ENCODE assay signal across 32 mouse cellular contexts in genomic region chr17:63946772-63947171, GRCm38 (mm10).
"Had no signal": no experiment of that assay in that cellular context is flagged by ENCODE, and none has a peak within 500 bp of the region (broad histone marks: within the 10 kb centered on the region; RNA-seq: fewer than 3 reads in every experiment).

No protein-coding gene starts in this region.

- H3K4me1 ChIP-seq: limb, embryonic 10.5 days; limb, embryonic 12.5 days; limb, embryonic 13.5 days; limb, embryonic 15.5 days; liver, embryonic 12.5 days; liver, embryonic 13.5 days; liver, embryonic 15.5 days; lung, embryonic 15.5 days; midbrain, embryonic 10.5 days; midbrain, embryonic 12.5 days; midbrain, embryonic 13.5 days; midbrain, embryonic 15.5 days; neural tube, embryonic 12.5 days had no signal

- H3K4me3 ChIP-seq: limb, embryonic 10.5 days; limb, embryonic 12.5 days; limb, embryonic 13.5 days; limb, embryonic 15.5 days; liver, embryonic 12.5 days; liver, embryonic 13.5 days; liver, embryonic 15.5 days; lung, embryonic 15.5 days; megakaryocyte, embryonic 14.5 days; midbrain, embryonic 10.5 days; midbrain, embryonic 12.5 days; midbrain, embryonic 13.5 days; midbrain, embryonic 15.5 days; myocyte; neural tube, embryonic 12.5 days had no signal

- H3K4me2 ChIP-seq: limb, embryonic 12.5 days; limb, embryonic 13.5 days; limb, embryonic 15.5 days; liver, embryonic 11.5 days; liver, embryonic 12.5 days; liver, embryonic 13.5 days; liver, embryonic 15.5 days; lung, embryonic 14.5 days; lung, embryonic 15.5 days; midbrain, embryonic 11.5 days; midbrain, embryonic 12.5 days; midbrain, embryonic 13.5 days; midbrain, embryonic 15.5 days; neural tube, embryonic 12.5 days had no signal

- H3K9me3 ChIP-seq: limb, embryonic 10.5 days; limb, embryonic 12.5 days; limb, embryonic 13.5 days; limb, embryonic 15.5 days; liver, embryonic 12.5 days; liver, embryonic 13.5 days; liver, embryonic 15.5 days; lung, embryonic 15.5 days; megakaryocyte, embryonic 14.5 days; midbrain, embryonic 10.5 days; midbrain, embryonic 12.5 days; midbrain, embryonic 13.5 days; midbrain, embryonic 15.5 days; neural tube, embryonic 12.5 days had no signal

- H3K36me3 ChIP-seq: limb, embryonic 10.5 days; limb, embryonic 12.5 days; limb, embryonic 13.5 days; liver, embryonic 13.5 days; liver, embryonic 15.5 days; lung, embryonic 15.5 days; midbrain, embryonic 12.5 days; midbrain, embryonic 13.5 days; midbrain, embryonic 15.5 days; neural tube, embryonic 12.5 days had no signal

- H3K9ac ChIP-seq: limb, embryonic 12.5 days; limb, embryonic 13.5 days; limb, embryonic 15.5 days; liver, embryonic 12.5 days; liver, embryonic 13.5 days; liver, embryonic 14.5 days; liver, embryonic 15.5 days; liver, postnatal 0 days; lung, embryonic 14.5 days; lung, embryonic 15.5 days; midbrain, embryonic 12.5 days; midbrain, embryonic 13.5 days; midbrain, embryonic 15.5 days; neural tube, embryonic 12.5 days had no signal

- ATAC-seq: liver, embryonic 12.5 days; liver, postnatal 0 days; lung, postnatal 0 days; midbrain, embryonic 13.5 days; midbrain, embryonic 15.5 days; midbrain, embryonic 16.5 days had no signal

- H3K27ac ChIP-seq: limb, embryonic 10.5 days; limb, embryonic 12.5 days; limb, embryonic 13.5 days; limb, embryonic 15.5 days; liver, embryonic 12.5 days; liver, embryonic 13.5 days; liver, embryonic 14.5 days; liver, embryonic 15.5 days; lung, embryonic 15.5 days; macrophage; midbrain, embryonic 10.5 days; midbrain, embryonic 12.5 days; midbrain, embryonic 13.5 days; midbrain, embryonic 15.5 days; neural tube, embryonic 12.5 days had no signal

- H3K27me3 ChIP-seq: limb, embryonic 12.5 days; limb, embryonic 13.5 days; limb, embryonic 15.5 days; liver, embryonic 12.5 days; liver, embryonic 13.5 days; liver, embryonic 15.5 days; lung, embryonic 15.5 days; megakaryocyte, embryonic 14.5 days; midbrain, embryonic 12.5 days; midbrain, embryonic 13.5 days; midbrain, embryonic 15.5 days; neural tube, embryonic 12.5 days had no signal

- DNase-seq: left cerebral cortex, postnatal 4 days; liver; liver, embryonic 13.5 days; liver, postnatal 0 days; lung, adult 18-20 months; lung, adult 2 months; lung, embryonic 14.5 days; lung, postnatal 10 days; lung, postnatal 14 days; lung, postnatal 36 days; lung, postnatal 4 days; midbrain, embryonic 14.5 days had no signal
